Mouse (Mus musculus): ENCODE measurements around the gene Bcor. TPM values are rescaled to one million over a fixed set of nuclear protein-coding genes. Genes with fewer than 3 reads are reported as not detected.

Bcor gene
- polyA plus RNA-seq, 1 experiment from 2014 or later: 20.6 TPM

- H3K27me3 ChIP-seq (ENCODE audit: control insufficient read depth, insufficient read depth, low read length): 0 out of 2 replicates have a peak, but pooled peaks cover 2% of the 10 kb centered on the region
- WGBS: 26% methylated on average over 31 of the region's 31 CpGs
- H3K27ac ChIP-seq (ENCODE audit: low read length): no peak overlapping the region
- H3K4me2 ChIP-seq (replicated peaks; ENCODE audit: low read depth, low read length): no peak overlapping the region
- no peak overlapping the region for H3K9ac ChIP-seq (replicated peaks; ENCODE audit: low read depth, low read length)
- no peaks in the 10 kb centered on the region for H3K9me3 ChIP-seq (ENCODE audit: control insufficient read depth, low read depth, low read length)
- no peak for ATAC-seq (ENCODE audit: insufficient number of reproducible peaks, insufficient read depth, low FRiP score, low read depth)
- H3K36me3 ChIP-seq (ENCODE audit: control insufficient read depth, insufficient read depth, low read length): no peaks in the 10 kb centered on the region
- no peak overlapping the region for H3K4me3 ChIP-seq (ENCODE audit: low read depth, low read length)
- peaks cover 12% of the 10 kb centered on the region; the same call in 1 of the 2 replicates for H3K4me1 ChIP-seq (ENCODE audit: control insufficient read depth, insufficient read depth, low read length)
Measured at GRCm38 (mm10) chrX:12153141-12154095, 6.7 kb downstream of the Bcor start.

- no peak overlapping the region for H3K9ac ChIP-seq (replicated peaks; ENCODE audit: low read depth, low read length)
Measured at GRCm38 (mm10) chrX:12151996-12152904, 7.9 kb downstream of the Bcor start.

GRCm38 (mm10) chrX:12151269-12151995, 8.7 kb downstream of the Bcor start:
- ATAC-seq (ENCODE audit: insufficient number of reproducible peaks, insufficient read depth, low FRiP score, low read depth): peak; percentile 29; the same call in 1 of the 2 replicates
- no peak overlapping the region for H3K9ac ChIP-seq (replicated peaks; ENCODE audit: low read depth, low read length)
- 0 out of 2 replicates have a peak, but pooled peaks cover 5% of the 10 kb centered on the region for H3K4me1 ChIP-seq (ENCODE audit: control insufficient read depth, insufficient read depth, low read length)
- no peak overlapping the region for H3K27ac ChIP-seq (ENCODE audit: low read length)
- H3K9me3 ChIP-seq (ENCODE audit: control insufficient read depth, low read depth, low read length): no peaks in the 10 kb centered on the region
- 0 out of 2 replicates have a peak, but pooled peaks cover 2% of the 10 kb centered on the region for H3K27me3 ChIP-seq (ENCODE audit: control insufficient read depth, insufficient read depth, low read length)
- H3K4me2 ChIP-seq (replicated peaks; ENCODE audit: low read depth, low read length): peak overlapping the region; percentile 42
- H3K36me3 ChIP-seq (ENCODE audit: control insufficient read depth, insufficient read depth, low read length): no peaks in the 10 kb centered on the region
- WGBS: 9% methylated on average over 42 of the region's 43 CpGs
- H3K4me3 ChIP-seq (ENCODE audit: low read depth, low read length): peak overlapping the region; percentile 17

More at GRCm38 (mm10) chrX:12151996-12152904, 7.9 kb downstream of the Bcor start:
- Histone ChIP-seq H3K4me1 (ENCODE audit: control insufficient read depth, insufficient read depth, low read length) (peaks cover 12% of the 10 kb centered on the region; the same call in 1 of the 2 replicates), H3K4me2 (replicated peaks; ENCODE audit: low read depth, low read length) (peak overlapping the region; percentile 42), H3K4me3 (ENCODE audit: low read depth, low read length) (peak overlapping the region; percentile 17), H3K27ac (ENCODE audit: low read length) (no peak overlapping the region), H3K36me3 (ENCODE audit: control insufficient read depth, insufficient read depth, low read length) (no peaks in the 10 kb centered on the region), H3K27me3 (ENCODE audit: control insufficient read depth, insufficient read depth, low read length) (0 out of 2 replicates have a peak, but pooled peaks cover 2% of the 10 kb centered on the region), H3K9me3 (ENCODE audit: control insufficient read depth, low read depth, low read length) (no peaks in the 10 kb centered on the region)
- ATAC-seq (ENCODE audit: insufficient number of reproducible peaks, insufficient read depth, low FRiP score, low read depth): no peak
- 24% methylated on average over 40 of the region's 42 CpGs for WGBS

- 0 out of 2 replicates have a peak, but pooled peaks cover 5% of the 10 kb centered on the region for H3K4me1 ChIP-seq (ENCODE audit: control insufficient read depth, insufficient read depth, low read length)
- H3K36me3 ChIP-seq (ENCODE audit: control insufficient read depth, insufficient read depth, low read length): no peaks in the 10 kb centered on the region
- 0 out of 2 replicates have a peak, but pooled peaks cover 2% of the 10 kb centered on the region for H3K27me3 ChIP-seq (ENCODE audit: control insufficient read depth, insufficient read depth, low read length)
- no peak for ATAC-seq (ENCODE audit: insufficient number of reproducible peaks, insufficient read depth, low FRiP score, low read depth)
- H3K4me2 ChIP-seq (replicated peaks; ENCODE audit: low read depth, low read length): no peak overlapping the region
- no peaks in the 10 kb centered on the region for H3K9me3 ChIP-seq (ENCODE audit: control insufficient read depth, low read depth, low read length)
- no peak overlapping the region for H3K4me3 ChIP-seq (ENCODE audit: low read depth, low read length)
- WGBS: 21% methylated on average over 7 of the region's 7 CpGs
- H3K9ac ChIP-seq (replicated peaks; ENCODE audit: low read depth, low read length): no peak overlapping the region
- no peak overlapping the region for H3K27ac ChIP-seq (ENCODE audit: low read length)
Measured at GRCm38 (mm10) chrX:12150425-12150824, 9.7 kb downstream of the Bcor start.

GRCm38 (mm10) chrX:12146263-12146662, 13.9 kb downstream of the Bcor start:
- WGBS: 67% methylated on average over 2 of the region's 2 CpGs
- ATAC-seq (ENCODE audit: insufficient number of reproducible peaks, insufficient read depth, low FRiP score, low read depth): no peak
- H3K36me3 ChIP-seq (ENCODE audit: control insufficient read depth, insufficient read depth, low read length): no peaks in the 10 kb centered on the region
- H3K4me2 ChIP-seq (replicated peaks; ENCODE audit: low read depth, low read length): no peak overlapping the region
- H3K27ac ChIP-seq (ENCODE audit: low read length): no peak overlapping the region
- H3K9ac ChIP-seq (replicated peaks; ENCODE audit: low read depth, low read length): no peak overlapping the region
- H3K27me3 ChIP-seq (ENCODE audit: control insufficient read depth, insufficient read depth, low read length): no peaks in the 10 kb centered on the region
- no peak overlapping the region for H3K4me3 ChIP-seq (ENCODE audit: low read depth, low read length)
- no peaks in the 10 kb centered on the region for H3K9me3 ChIP-seq (ENCODE audit: control insufficient read depth, low read depth, low read length)
- H3K4me1 ChIP-seq (ENCODE audit: control insufficient read depth, insufficient read depth, low read length): 0 out of 2 replicates have a peak, but pooled peaks cover 5% of the 10 kb centered on the region

GRCm38 (mm10) chrX:12142832-12143231, 17.3 kb downstream of the Bcor start:
- H3K27ac ChIP-seq (ENCODE audit: low read length): no peak overlapping the region
- H3K4me1 ChIP-seq (ENCODE audit: control insufficient read depth, insufficient read depth, low read length): 0 out of 2 replicates have a peak, but pooled peaks cover 6% of the 10 kb centered on the region
- no peaks in the 10 kb centered on the region for H3K36me3 ChIP-seq (ENCODE audit: control insufficient read depth, insufficient read depth, low read length)
- H3K27me3 ChIP-seq (ENCODE audit: control insufficient read depth, insufficient read depth, low read length): 0 out of 2 replicates have a peak, but pooled peaks cover 12% of the 10 kb centered on the region
- H3K9me3 ChIP-seq (ENCODE audit: control insufficient read depth, low read depth, low read length): no peaks in the 10 kb centered on the region
- no peak for ATAC-seq (ENCODE audit: insufficient number of reproducible peaks, insufficient read depth, low FRiP score, low read depth)
- no peak overlapping the region for H3K4me2 ChIP-seq (replicated peaks; ENCODE audit: low read depth, low read length)
- 58% methylated on average over 5 of the region's 5 CpGs for WGBS
- no peak overlapping the region for H3K9ac ChIP-seq (replicated peaks; ENCODE audit: low read depth, low read length)
- no peak overlapping the region for H3K4me3 ChIP-seq (ENCODE audit: low read depth, low read length)

- Histone ChIP-seq H3K9me3 (ENCODE audit: control insufficient read depth, low read depth, low read length) (no peaks in the 10 kb centered on the region), H3K4me2 (replicated peaks; ENCODE audit: low read depth, low read length) (peak overlapping the region; percentile 47), H3K27ac (ENCODE audit: low read length) (no peak overlapping the region), H3K4me3 (ENCODE audit: low read depth, low read length) (peak overlapping the region; percentile 21), H3K9ac (replicated peaks; ENCODE audit: low read depth, low read length) (peak overlapping the region; percentile 46; the same call in 1 of the 2 replicates), H3K4me1 (ENCODE audit: control insufficient read depth, insufficient read depth, low read length) (0 out of 2 replicates have a peak, but pooled peaks cover 6% of the 10 kb centered on the region), H3K36me3 (ENCODE audit: control insufficient read depth, insufficient read depth, low read length) (no peaks in the 10 kb centered on the region), H3K27me3 (ENCODE audit: control insufficient read depth, insufficient read depth, low read length) (peaks cover 18% of the 10 kb centered on the region; the same call in 1 of the 2 replicates)
- WGBS: 5% methylated on average over 50 of the region's 51 CpGs
- no peak for ATAC-seq (ENCODE audit: insufficient number of reproducible peaks, insufficient read depth, low FRiP score, low read depth)
Measured at GRCm38 (mm10) chrX:12140086-12140740, 19.9 kb downstream of the Bcor start.
